In the genomic region with DNA sequence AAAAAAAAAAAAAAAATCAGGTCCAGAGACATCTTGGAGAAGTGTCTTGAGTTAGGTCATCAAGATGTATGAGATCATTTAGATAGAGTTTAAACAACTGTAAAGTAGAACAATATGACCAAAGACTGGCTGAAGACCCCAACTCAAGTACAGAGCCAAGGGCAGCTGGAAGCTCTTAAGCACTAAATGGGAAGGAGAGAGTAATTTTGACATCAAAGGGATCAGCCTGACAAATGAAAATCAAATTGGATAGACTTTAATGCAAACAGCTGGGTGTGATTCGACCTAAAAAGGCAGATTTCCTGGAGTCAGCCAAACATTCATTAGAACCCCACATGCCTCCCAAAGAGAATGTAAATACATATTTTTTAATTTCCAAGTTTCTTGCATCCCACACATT, we compare ENCODE assay signal across 15 mouse cellular contexts.
"Had no signal": no experiment of that assay in that cellular context is flagged by ENCODE, and none has a peak within 500 bp of the region (broad histone marks: within the 10 kb centered on the region; RNA-seq: fewer than 3 reads in every experiment).

No protein-coding gene starts in this region.

- DNase-seq: kidney, adult 18-20 months; kidney, postnatal 10 days; kidney, postnatal 4 days; left cerebral cortex, postnatal 4 days; liver, embryonic 13.5 days; liver, postnatal 0 days; right cerebral cortex, postnatal 14 days; thymus, postnatal 36 days had no signal

- H3K9me3 ChIP-seq: limb, embryonic 15.5 days; liver, embryonic 13.5 days; midbrain, embryonic 12.5 days; stomach, embryonic 15.5 days had no signal

- H3K9ac ChIP-seq: limb, embryonic 15.5 days; liver, embryonic 13.5 days; liver, postnatal 0 days; midbrain, embryonic 12.5 days; stomach, embryonic 15.5 days had no signal

- H3K27me3 ChIP-seq: limb, embryonic 15.5 days; liver, embryonic 13.5 days; midbrain, embryonic 12.5 days; stomach, embryonic 15.5 days had no signal

- H3K4me1 ChIP-seq: limb, embryonic 15.5 days; liver, embryonic 13.5 days; midbrain, embryonic 12.5 days; stomach, embryonic 15.5 days had no signal

- H3K4me3 ChIP-seq: layer of hippocampus, adult 2 months; limb, embryonic 15.5 days; liver, embryonic 13.5 days; midbrain, embryonic 12.5 days; stomach, embryonic 15.5 days had no signal

- H3K36me3 ChIP-seq: limb, embryonic 15.5 days; liver, embryonic 13.5 days; midbrain, embryonic 12.5 days; stomach, embryonic 15.5 days had no signal

- H3K27ac ChIP-seq: layer of hippocampus, adult 2 months; limb, embryonic 15.5 days; liver, embryonic 13.5 days; macrophage; midbrain, embryonic 12.5 days; stomach, embryonic 15.5 days had no signal

- ATAC-seq: liver, postnatal 0 days; lung, postnatal 0 days; midbrain, embryonic 16.5 days had no signal

- H3K4me2 ChIP-seq: limb, embryonic 15.5 days; liver, embryonic 13.5 days; midbrain, embryonic 12.5 days; stomach, embryonic 15.5 days had no signal
